19 mouse cellular contexts compared by ENCODE assay signal in genomic region chr9:61323879-61324278, GRCm38 (mm10). TPM values are rescaled to one million over a fixed set of nuclear protein-coding genes. Genes with fewer than 3 reads are reported as not detected.
A peak's percentile ranks its signal among the peaks of the same experiment; 100 is the strongest.
DNase-seq lines count a peak whose midpoint lies in the region; ATAC-seq and TF ChIP-seq lines count a peak whose summit lies in the region.
"Had no signal": no experiment of that assay in that cellular context is flagged by ENCODE, and none has a peak within 500 bp of the region (broad histone marks: within the 10 kb centered on the region; RNA-seq: fewer than 3 reads in every experiment).

No protein-coding gene starts in this region.

- ATAC-seq in liver, postnatal 0 days, result peak; percentile 30; the same call in 1 of the 2 replicates
- ATAC-seq in granulocyte monocyte progenitor cell, adult 5-6 weeks (replicated peaks; ENCODE audit: poor library complexity, severe bottlenecking), result peak; percentile 6; the same call in 1 of the 2 replicates
- ATAC-seq in activated CD4-positive, CD25-positive, alpha-beta regulatory T cell, adult 4 months, result no peak
- ATAC-seq: CD4-positive, CD25-positive, alpha-beta regulatory T cell, adult 4 months had no signal

- no peak for DNase-seq in liver, postnatal 0 days
- DNase-seq in liver (no peak), MN1 (ENCODE audit: low spot score) (peak; percentile 17)
- no peak for DNase-seq in cerebellum, adult 11-12 months
- DNase-seq: adrenal gland, adult 2 months; cerebellum, adult 9-10 months; gastrocnemius, postnatal 36 days; kidney, adult 18-20 months; right cerebral cortex, adult 18-20 months; spleen, adult 18-20 months had no signal

- H3K9me3 ChIP-seq in liver, postnatal 0 days (ENCODE audit: low read length), result no peaks in the 10 kb centered on the region
- H3K9me3 ChIP-seq in E14TG2a.4 (ENCODE audit: low read length), result peaks cover 1% of the 10 kb centered on the region; the same call in 1 of the 2 replicates
- H3K9me3 ChIP-seq: embryonic facial prominence, embryonic 15.5 days; neural tube, embryonic 15.5 days; stomach, embryonic 15.5 days had no signal

- H3K27ac ChIP-seq in liver, postnatal 0 days (ENCODE audit: low read depth), result no peak overlapping the region
- H3K27ac ChIP-seq: embryonic facial prominence, embryonic 15.5 days; neural tube, embryonic 15.5 days; stomach, embryonic 15.5 days had no signal

- H3K4me3 ChIP-seq in liver, postnatal 0 days (ENCODE audit: low read depth, low read length), result no peak overlapping the region
- H3K4me3 ChIP-seq in E14TG2a.4 (replicated peaks; ENCODE audit: low read length), result peak overlapping the region; percentile 43
- H3K4me3 ChIP-seq: embryonic facial prominence, embryonic 15.5 days; heart, embryonic 12.5 days; neural tube, embryonic 15.5 days; stomach, embryonic 15.5 days had no signal

- no peaks in the 10 kb centered on the region for H3K27me3 ChIP-seq in liver, postnatal 0 days (ENCODE audit: insufficient read depth, low read length)
- H3K27me3 ChIP-seq in E14TG2a.4 (ENCODE audit: insufficient read depth, low read length), result peaks cover 34% of the 10 kb centered on the region

- WGBS in liver, postnatal 0 days (ENCODE audit: insufficient replicate concordance), result 50% methylated on average over 3 of the region's 3 CpGs

- H3K4me1 ChIP-seq in liver, postnatal 0 days (ENCODE audit: insufficient read depth), result peaks cover 34% of the 10 kb centered on the region
- peaks cover 67% of the 10 kb centered on the region for H3K4me1 ChIP-seq in E14TG2a.4 (replicated peaks; ENCODE audit: low read depth, low read length)

- H3K9ac ChIP-seq in liver, postnatal 0 days (replicated peaks), result no peak overlapping the region
- H3K9ac ChIP-seq: embryonic facial prominence, embryonic 15.5 days; heart, embryonic 12.5 days; neural tube, embryonic 15.5 days; stomach, embryonic 15.5 days had no signal

- H3K4me2 ChIP-seq in liver, postnatal 0 days (ENCODE audit: low read depth, low read length), result no peak overlapping the region
- H3K4me2 ChIP-seq: embryonic facial prominence, embryonic 15.5 days; heart, embryonic 12.5 days; liver, embryonic 11.5 days; stomach, embryonic 15.5 days had no signal

- no peak for TF ChIP-seq CTCF in liver, postnatal 0 days (IDR thresholded peaks at IDR 0.05; ENCODE audit: low read depth)
- no peak for TF ChIP-seq CTCF in E14TG2a.4 (conservative IDR thresholded peaks at IDR 0.05; ENCODE audit: low read length)

- no peaks in the 10 kb centered on the region for H3K36me3 ChIP-seq in liver, postnatal 0 days (replicated peaks; ENCODE audit: insufficient read depth, low read length)
- no peaks in the 10 kb centered on the region for H3K36me3 ChIP-seq in E14TG2a.4 (ENCODE audit: insufficient read depth, low read length)
- H3K36me3 ChIP-seq: embryonic facial prominence, embryonic 15.5 days; heart, embryonic 12.5 days; neural tube, embryonic 15.5 days; stomach, embryonic 15.5 days had no signal

- TF ChIP-seq EP300 in liver, postnatal 0 days (IDR thresholded peaks at IDR 0.05; ENCODE audit: low read depth), result peak; percentile 69; the same call in 1 of the 2 replicates

RNA-seq across cellular contexts. Expression of gene Tle3, which starts 48.3 kb away (rescaled TPM):
- polyA plus RNA-seq in liver, postnatal 0 days (2015; fragmentation: Nextera tagmentation; extraction: Ambion mirVana), result 3.2 and 3.6 TPM in 2 replicates
- total RNA-seq in granulocyte monocyte progenitor cell, adult 5-6 weeks (2014; fragmentation: Nextera tagmentation), result 83.8 and 91.4 TPM in 2 replicates
- 34.6 and 40.9 TPM in 2 replicates for total RNA-seq in granulocyte monocyte progenitor cell, adult 5-6 weeks (2017)
- polyA plus RNA-seq in activated CD4-positive, CD25-positive, alpha-beta regulatory T cell, adult 4 months (2017; shearing (Covaris generic)), result 10 to 100 TPM; 20.4 to 21.1 TPM
